Mouse (Mus musculus) megakaryocyte, adult 5-6 weeks (primary cell): Measurements from ENCODE around the gene Procr. TPM values are rescaled to one million over a fixed set of nuclear protein-coding genes. Genes with fewer than 3 reads are reported as not detected.
A peak's percentile ranks its signal among the peaks of the same experiment; 100 is the strongest.
"Not testable (repeated sequence)": the region's sequence is repeated elsewhere in the genome, so short reads cannot be mapped to it uniquely, and the experiment has no call there.

Experiments
- ATAC-seq: 2 replicates; pipeline ENCODE4 v1.8.0; 2016; ENCODE audit warnings: mild to moderate bottlenecking, inconsistent platforms; ENCODE audit not compliant: poor library complexity, severe bottlenecking
- total RNA-seq, 2 experiments: library from RNA; stranded (forward) in 1 of 2; stranded (reverse) in 1 of 2; fragments of 153-499, 151-499 nt in 1 of 2; fragments of 221-1000, 200-1000 nt in 1 of 2; gene quantifications; 2 replicates each; pipeline versions ENCODE4 v1.2.3 to v1.2.4; 2015 to 2017

Gene Procr
- total RNA-seq (2015) (0.83 TPM in 1 of 2 replicates, not detected in the other), total RNA-seq (2017) (not detected in 2 replicates)

DNA sequence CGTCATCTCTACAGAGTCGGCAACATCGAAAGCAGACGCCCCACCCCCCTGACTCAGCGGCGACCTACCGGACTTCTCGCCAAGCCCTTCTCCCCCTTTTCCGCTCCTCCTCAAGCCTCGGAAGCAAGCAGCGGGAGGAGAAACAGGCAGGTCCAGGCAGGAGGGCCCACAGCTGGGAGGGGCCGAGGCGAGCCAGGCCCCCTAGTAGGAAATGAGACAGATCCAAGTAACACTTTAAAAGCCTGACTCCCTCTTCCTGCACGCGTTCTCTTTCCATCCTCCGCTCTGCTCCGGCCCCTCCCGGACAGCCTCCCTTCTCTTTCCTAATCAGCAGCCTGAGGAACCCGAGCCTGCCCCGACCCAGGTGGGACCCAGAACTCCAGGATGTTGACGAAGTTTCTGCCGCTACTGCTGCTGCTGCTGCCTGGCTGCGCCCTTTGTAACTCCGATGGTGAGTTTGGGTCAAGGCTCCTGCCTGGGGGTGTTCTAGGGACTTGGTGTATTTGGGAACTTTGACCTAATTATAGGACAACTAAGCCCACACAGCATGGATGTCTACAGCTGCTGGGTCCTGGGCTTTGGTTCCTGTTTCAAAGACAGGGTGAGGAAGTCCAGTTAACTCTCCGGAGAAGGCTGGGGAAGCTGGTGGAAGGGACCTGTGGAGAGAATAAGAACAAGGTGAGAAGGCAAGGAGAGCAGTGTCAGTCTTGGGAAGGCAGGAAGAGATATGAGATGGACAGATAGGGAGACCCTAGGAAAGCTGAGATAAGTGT lies at the start of gene Procr:
Gene Procr, plus strand, starts transcription at position 104 of the 773 bp plus-strand sequence.
- ATAC-seq = peak; percentile 75

DNA sequence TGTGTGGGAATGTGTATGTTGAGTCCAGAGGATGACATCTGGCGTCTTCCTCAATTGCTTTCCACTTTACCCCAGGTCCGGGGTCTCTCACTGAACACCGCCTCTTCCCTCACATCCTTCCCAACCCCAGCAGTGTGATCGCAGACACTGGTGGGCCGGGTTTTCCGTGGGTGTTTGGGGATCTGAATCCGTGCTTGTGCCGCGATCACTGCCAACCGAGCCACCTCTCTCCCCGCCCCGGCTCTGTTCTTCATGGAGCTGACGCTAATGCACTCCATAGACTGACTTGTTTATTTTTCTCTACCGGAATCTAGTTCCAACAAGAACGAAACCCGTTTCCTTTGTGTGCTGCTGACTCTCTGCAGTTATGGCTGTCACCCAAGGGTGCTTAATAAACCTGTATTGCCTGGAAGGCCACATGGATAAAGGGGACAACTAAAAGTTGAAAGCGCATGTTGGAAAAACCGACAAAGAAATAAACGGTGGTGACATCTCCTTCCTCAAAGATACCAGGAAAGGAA lies 49.5 kb upstream of the Procr start:
- ATAC-seq = no peak

DNA sequence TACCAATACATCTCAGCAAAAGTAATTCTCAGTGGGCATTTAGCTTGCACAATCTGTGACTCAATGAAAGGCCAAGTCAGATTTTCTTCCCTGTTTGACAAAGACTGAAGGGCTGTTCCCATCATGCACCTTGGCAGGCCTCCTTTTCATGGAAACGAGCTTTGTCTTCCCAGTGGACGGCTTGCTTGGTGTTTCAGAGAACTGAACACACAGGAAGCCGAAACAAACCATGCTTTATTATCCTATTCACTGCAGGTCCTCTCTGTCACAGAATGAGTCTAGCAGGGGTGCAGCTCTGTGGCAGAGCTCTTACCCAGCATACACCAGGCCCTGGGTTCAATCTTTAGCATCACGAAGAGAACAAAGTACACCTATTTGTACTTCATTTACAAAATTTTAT lies 47.3 kb upstream of the Procr start:
- no peak for ATAC-seq

DNA sequence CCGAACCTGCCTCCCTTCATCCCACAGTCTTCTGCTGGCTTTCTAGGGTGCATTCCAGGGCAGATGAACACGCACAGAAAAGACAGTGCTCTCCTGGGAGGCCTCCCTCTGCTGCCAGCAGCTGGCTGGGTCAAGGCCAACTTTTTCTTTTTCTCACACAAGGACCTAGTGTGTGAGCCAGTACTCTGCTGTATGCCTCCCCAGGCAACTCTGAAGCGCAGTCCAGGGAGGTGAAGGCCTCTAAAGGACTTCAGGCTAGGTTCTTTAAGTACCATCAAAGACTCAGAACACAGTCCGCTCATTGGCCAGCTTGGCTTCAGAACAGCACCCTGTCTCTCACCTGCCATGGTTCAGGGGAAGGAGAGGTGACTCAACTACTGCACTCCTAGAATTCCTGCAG lies 43.7 kb upstream of the Procr start:
- ATAC-seq = no peak

GRCm38 (mm10) chr2:155710557-155710956 lies 40.4 kb upstream of the Procr start:
- 0 out of 2 replicates have a peak, but pooled peaks have one; percentile 33 for ATAC-seq

GRCm38 (mm10) chr2:155717082-155717990 lies 33.6 kb upstream of the Procr start:
- ATAC-seq = no peak

- no peak; the same call in 1 of the 2 replicates for ATAC-seq
Measured at GRCm38 (mm10) chr2:155720585-155720984, 30.3 kb upstream of the Procr start.

- ATAC-seq = no peak
Measured at GRCm38 (mm10) chr2:155724036-155724435, 26.9 kb upstream of the Procr start.

DNA sequence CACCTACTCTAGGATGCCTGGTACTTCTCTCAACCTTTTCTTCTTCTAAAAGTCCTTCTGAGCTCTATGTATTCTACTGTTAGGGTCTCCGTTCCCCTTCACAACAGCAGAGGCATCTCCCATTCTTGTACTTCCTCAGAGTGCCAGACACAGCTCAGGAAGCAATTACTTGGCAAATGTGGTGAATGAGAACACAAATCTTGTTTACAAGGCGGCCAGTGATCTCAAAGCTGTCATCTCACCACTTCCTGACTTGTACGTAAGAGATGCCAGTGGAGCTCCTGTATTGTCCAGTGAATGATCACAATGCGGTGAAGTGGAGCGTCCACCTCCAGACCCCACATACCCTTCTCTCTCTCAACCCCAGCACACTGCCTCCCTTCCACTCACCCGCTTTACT lies 26.4 kb upstream of the Procr start:
- no peak for ATAC-seq

DNA sequence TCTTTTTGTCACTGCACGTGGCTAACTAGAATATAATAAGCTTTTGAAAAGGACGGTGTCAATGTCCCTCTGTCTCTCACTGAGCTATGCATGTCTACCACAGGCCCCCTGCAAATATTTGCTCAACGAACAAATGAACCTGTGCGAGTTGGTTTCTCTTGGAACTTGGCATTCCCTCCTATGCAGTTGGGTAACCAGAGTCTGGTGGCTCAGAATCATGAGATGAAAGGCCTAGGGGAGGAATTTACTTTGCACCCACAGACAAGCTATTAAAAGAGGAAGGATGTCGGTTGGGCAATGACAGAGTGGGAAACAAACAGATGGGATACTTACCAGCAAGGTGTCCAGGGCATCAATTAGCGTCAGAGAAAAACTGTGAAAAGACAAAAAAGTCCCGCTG lies 24.6 kb upstream of the Procr start:
- ATAC-seq = 0 out of 2 replicates have a peak, but pooled peaks have one; percentile 21

DNA sequence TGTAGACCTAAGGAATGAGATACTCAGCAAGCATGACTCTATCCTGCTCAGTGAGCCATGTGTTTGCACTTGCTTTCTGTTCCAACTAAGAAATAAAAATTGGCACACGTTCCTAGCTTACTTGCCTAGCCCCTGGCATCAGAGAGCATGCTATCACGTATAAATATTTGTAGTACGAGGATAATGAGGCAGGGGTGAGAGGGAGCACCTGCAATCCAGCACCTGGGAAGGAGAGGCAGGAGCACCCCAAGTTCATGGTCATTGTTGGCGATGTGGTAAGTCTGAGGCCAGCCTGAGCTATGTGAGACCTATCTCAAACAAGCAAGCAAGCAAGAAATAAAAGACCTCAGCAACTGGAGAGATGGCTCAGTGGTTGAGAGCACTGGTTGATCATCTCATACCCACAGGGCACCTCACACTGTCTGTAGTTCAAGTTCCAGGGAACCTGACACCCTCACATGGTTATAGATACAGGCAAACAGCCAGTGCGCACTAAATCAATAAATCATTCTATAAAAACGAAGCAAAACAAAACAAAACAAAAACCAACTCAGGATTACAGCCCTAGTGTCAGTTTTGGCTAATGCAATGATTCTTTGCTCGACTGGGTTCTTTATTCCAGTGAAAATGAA lies 23.0 kb upstream of the Procr start:
- ATAC-seq = no peak

DNA sequence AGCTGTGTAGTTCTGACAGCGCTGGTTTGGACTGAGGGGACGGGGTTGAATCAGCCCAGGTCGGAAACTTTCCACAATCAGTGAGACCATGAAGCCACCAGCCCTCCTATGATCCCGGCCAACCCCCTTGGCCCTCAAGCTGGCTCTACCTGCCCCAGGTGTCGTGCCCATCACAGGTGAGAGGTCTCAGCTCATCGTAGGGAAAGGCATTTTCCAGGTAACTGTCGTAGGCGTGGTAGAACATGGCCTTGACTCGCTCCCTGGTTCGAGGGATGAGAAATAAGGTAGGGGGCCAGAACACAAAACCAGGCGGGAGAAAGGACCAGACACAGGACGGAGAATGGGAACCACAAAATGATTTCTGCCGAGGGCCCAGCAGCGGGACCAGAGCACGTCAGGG lies 22.2 kb upstream of the Procr start:
- ATAC-seq = no peak

- peak; percentile 99 for ATAC-seq
Measured at GRCm38 (mm10) chr2:155729158-155729645, 21.7 kb upstream of the Procr start, which contains the start of gene Edem2. Gene Edem2, minus strand, starts transcription at chr2:155729475.

- no peak for ATAC-seq
Measured at GRCm38 (mm10) chr2:155735080-155735479, 15.8 kb upstream of the Procr start.

GRCm38 (mm10) chr2:155735766-155736165 lies 15.2 kb upstream of the Procr start, which contains the start of gene Gm17581:
Gene Gm17581, minus strand, starts transcription at chr2:155735866.
- not testable (repeated sequence) for ATAC-seq

DNA sequence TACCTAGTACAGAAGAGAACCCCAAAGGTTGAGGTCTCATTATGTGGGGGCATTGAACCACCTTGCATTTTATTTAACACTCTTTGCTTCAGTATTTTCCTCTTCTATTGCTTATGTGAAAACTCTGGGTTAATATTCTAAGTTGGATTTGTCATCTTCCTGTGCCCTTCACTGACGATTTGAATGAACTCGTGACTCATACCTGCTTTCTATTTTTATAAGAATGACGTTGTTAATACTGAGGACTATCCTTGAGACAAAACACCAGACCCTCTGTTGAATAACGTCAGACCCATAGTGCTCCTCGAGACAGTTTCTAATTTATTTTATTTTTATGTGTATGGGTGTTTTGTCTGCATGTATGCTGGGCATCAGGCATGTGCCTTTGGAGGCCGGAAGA lies 14.0 kb upstream of the Procr start:
- ATAC-seq = no peak

DNA sequence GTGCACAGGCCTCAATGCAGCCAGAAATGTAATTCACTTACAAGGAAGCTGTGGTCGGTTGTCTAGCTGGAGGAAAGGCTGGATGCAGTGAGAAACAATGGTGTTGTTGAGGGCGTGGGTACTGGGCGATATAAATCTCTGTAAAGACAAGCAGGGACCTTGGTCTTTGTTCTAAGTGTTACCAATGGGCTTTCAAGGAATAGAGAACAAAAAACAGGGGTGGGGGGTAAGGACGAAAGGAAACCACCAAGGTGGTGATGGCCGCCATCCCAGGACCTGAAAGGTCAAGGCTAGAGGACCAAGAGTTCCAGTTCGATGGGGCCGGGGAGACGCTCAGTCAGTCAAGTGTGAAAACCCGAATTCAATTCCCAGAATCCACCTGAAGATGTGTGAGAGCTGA lies 13.1 kb upstream of the Procr start:
- ATAC-seq = no peak

DNA sequence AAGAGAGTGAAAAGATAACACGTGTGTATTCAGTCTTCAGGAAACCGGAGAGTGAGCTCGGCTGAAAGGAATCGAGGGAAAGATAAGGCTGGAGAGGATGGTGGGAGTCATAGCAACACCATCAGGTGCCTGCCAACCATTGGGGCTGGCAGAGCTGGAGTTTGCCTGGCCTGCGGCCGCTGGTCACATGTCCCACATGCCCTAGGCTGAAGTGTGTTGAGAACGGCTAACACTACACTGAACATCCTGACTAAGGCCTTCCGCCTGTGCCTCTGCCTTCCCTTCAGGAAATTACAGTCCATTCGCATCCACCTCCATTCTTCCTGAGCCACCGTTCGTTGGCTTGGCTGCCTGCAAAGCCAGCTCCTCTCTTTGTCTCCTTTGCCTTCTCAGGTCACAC lies 8.7 kb upstream of the Procr start:
- ATAC-seq = no peak

DNA sequence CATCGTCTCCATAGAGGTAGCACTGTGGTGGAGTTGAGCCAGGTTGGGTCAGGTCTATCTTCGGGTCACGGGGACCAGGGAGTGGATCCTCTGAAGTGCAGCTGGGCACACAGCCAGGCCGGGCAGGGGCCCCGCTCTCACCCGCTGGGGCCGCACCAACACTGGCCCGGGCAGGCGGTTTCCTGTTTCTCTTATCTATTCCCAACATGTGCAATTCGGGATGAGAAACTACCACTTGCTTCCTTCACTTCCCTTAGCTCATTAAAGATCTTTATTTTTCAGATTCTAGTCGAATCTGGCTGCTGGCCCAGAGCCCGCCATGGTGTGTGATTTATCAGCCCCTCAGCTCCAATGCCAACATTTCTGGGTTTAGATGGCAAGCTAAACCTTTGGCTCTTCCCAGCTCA lies 8.0 kb upstream of the Procr start:
- ATAC-seq = peak; percentile 33; the same call in 1 of the 2 replicates

DNA sequence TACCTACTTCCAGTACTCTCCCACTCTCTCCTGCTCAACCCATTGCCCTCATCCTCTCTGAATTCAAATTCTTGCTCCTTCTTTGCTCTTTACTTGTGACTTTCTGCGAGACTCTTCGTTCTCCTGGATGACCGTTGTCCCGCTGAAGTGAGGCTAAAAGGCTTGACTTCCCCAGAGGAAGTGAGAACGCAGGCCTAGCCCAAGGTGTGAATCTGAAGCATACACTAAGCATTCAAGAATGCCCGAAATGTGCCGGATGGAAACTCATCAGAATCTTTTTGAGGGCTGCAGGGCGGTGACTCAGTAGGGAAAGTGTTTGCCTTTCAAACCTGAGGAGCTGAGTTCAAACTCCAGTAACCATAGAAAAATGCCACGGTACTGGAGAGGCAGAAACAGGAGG lies 7.6 kb upstream of the Procr start:
- no peak for ATAC-seq

- no peak for ATAC-seq
Measured at GRCm38 (mm10) chr2:155745487-155745886, 5.4 kb upstream of the Procr start.
